Mouse (Mus musculus) monocyte, adult 2 months (primary cell): ENCODE data around the gene Pik3c2b.

Source experiments
- DNase-seq, 2 experiments: peaks; one replicate each; pipeline ENCODE4 v3.0.0; 2022; ENCODE audit warnings: low spot score in 2 of 2, low read depth in 1 of 2

The Pik3c2b gene

GRCm38 (mm10) chr1:133091483-133091882 lies 46.0 kb downstream of the Pik3c2b start:
- DNase-seq = no peak

GRCm38 (mm10) chr1:133093719-133094118 lies 48.3 kb downstream of the Pik3c2b start:
- no peak for DNase-seq

- DNase-seq = peak; percentile 29 to 63
These were observed 55.7 kb downstream of the Pik3c2b start for GRCm38 (mm10) chr1:133100980-133101798.

- no peak for DNase-seq
These were observed 56.6 kb downstream of the Pik3c2b start for GRCm38 (mm10) chr1:133102108-133102507.

- no peak for DNase-seq
These were observed 57.8 kb downstream of the Pik3c2b start for GRCm38 (mm10) chr1:133103315-133103714.

GRCm38 (mm10) chr1:133103871-133104270 lies 58.4 kb downstream of the Pik3c2b start:
- DNase-seq = no peak

GRCm38 (mm10) chr1:133116108-133116507 lies 70.6 kb downstream of the Pik3c2b start:
- DNase-seq = no peak

GRCm38 (mm10) chr1:133118127-133118526 lies 72.7 kb downstream of the Pik3c2b start:
- DNase-seq = peak; percentile 48 to 49

GRCm38 (mm10) chr1:133118844-133119243 lies 73.4 kb downstream of the Pik3c2b start:
- no peak for DNase-seq

- DNase-seq = peak; percentile 41 to 46
These were observed 74.7 kb downstream of the Pik3c2b start for GRCm38 (mm10) chr1:133119931-133120712.

- no peak for DNase-seq
These were observed 75.8 kb downstream of the Pik3c2b start for GRCm38 (mm10) chr1:133121246-133121645.

- no peak for DNase-seq
These were observed 78.7 kb downstream of the Pik3c2b start for GRCm38 (mm10) chr1:133124137-133124536.

GRCm38 (mm10) chr1:133125640-133126364 lies 80.3 kb downstream of the Pik3c2b start:
- DNase-seq = no peak

GRCm38 (mm10) chr1:133126365-133126740 lies 80.9 kb downstream of the Pik3c2b start:
- DNase-seq = no peak

GRCm38 (mm10) chr1:133127328-133127727 lies 81.9 kb downstream of the Pik3c2b start:
- no peak for DNase-seq

GRCm38 (mm10) chr1:133129471-133130221 lies 84.2 kb downstream of the Pik3c2b start:
- DNase-seq = no peak

- peak; percentile 98 to 99 for DNase-seq
These were observed 85.4 kb downstream of the Pik3c2b start, which contains the start of gene Ppp1r15b for GRCm38 (mm10) chr1:133130638-133131560. Ppp1r15b (plus strand) TSS chr1:133131143.

GRCm38 (mm10) chr1:133131561-133131905 lies 86.1 kb downstream of the Pik3c2b start:
- DNase-seq = no peak

- DNase-seq = no peak
These were observed 86.5 kb downstream of the Pik3c2b start for GRCm38 (mm10) chr1:133131936-133132335.
